Mouse (Mus musculus) testis, adult 2 months (tissue): ENCODE measurements around the gene Plppr1.

Experiments used
- CTCF ChIP-seq: fragments of 200-500 bp; IDR thresholded peaks from 2 replicates; pipeline ENCODE4 v1.5.1; 2012; ENCODE audit warnings: low read depth, mild to moderate bottlenecking, inconsistent platforms, low read length, moderate library complexity; ENCODE audit not compliant: control insufficient read depth, insufficient read depth, insufficient replicate concordance
- POLR2A ChIP-seq: fragments of 200-500 bp; IDR thresholded peaks from 2 replicates; pipeline ENCODE4 v1.6.1; 2012; ENCODE audit warnings: low read depth, mild to moderate bottlenecking, inconsistent platforms, low read length, moderate library complexity; ENCODE audit not compliant: control insufficient read depth

GRCm38 (mm10) chr4:49108371-49108770, 49.3 kb downstream of the Plppr1 start:
- no peak for TF ChIP-seq CTCF
- no peak for TF ChIP-seq POLR2A
